Mouse (Mus musculus) right cerebral cortex, postnatal 10 days (tissue): ENCODE data around the gene Nae1.

ENCODE experiments used
- DNase-seq, 2 experiments: peaks; one replicate each; pipeline ENCODE4 v3.0.0; 2021; ENCODE audit warnings: low spot score in 2 of 2

Gene Nae1

GRCm38 (mm10) chr8:104529671-104530070, 4.8 kb downstream of the Nae1 start:
- no peak for DNase-seq

- DNase-seq = no peak
These were observed 16.6 kb downstream of the Nae1 start for GRCm38 (mm10) chr8:104517872-104518271.

- DNase-seq = no peak
These were observed 24.3 kb downstream of the Nae1 start for GRCm38 (mm10) chr8:104510134-104510533.

GRCm38 (mm10) chr8:104509061-104510006, 25.1 kb downstream of the Nae1 start, which contains the start of gene Terb1:
Gene Terb1, minus strand, starts transcription at chr8:104509910.
- DNase-seq = peak; percentile 64 to 67

GRCm38 (mm10) chr8:104479091-104479490, 55.3 kb downstream of the Nae1 start:
- no peak for DNase-seq

GRCm38 (mm10) chr8:104472465-104472864, 62.0 kb downstream of the Nae1 start:
- no peak for DNase-seq

- DNase-seq = no peak
These were observed 67.0 kb downstream of the Nae1 start for GRCm38 (mm10) chr8:104467463-104467862.
